Mouse (Mus musculus) testis, postnatal 14 days (tissue): ENCODE measurements around the gene Cacng7.

Experiments
- DNase-seq: peaks from one replicate; pipeline ENCODE4 v3.0.0; 2021; ENCODE audit warnings: low spot score

The Cacng7 gene

DNA sequence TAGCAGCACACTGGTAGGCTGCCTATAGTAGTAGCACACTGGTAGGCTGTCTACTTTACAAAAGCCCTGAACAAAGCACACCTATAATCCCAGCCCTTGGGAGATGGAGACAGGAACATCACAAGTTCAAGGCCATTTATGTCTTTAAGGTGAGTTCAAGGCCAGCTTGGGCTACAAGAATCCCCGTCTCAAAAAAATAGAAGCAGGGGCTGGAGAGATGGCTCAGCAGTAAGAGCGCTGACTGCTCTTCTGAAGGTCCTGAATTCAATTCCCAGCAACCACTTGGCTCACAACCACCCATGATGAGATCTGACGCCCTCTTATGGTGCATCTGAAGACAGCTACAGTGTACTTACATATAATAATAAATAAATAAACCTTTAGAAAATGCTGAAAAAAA, 12.5 kb downstream of the Cacng7 start:
- DNase-seq, result no peak

DNA sequence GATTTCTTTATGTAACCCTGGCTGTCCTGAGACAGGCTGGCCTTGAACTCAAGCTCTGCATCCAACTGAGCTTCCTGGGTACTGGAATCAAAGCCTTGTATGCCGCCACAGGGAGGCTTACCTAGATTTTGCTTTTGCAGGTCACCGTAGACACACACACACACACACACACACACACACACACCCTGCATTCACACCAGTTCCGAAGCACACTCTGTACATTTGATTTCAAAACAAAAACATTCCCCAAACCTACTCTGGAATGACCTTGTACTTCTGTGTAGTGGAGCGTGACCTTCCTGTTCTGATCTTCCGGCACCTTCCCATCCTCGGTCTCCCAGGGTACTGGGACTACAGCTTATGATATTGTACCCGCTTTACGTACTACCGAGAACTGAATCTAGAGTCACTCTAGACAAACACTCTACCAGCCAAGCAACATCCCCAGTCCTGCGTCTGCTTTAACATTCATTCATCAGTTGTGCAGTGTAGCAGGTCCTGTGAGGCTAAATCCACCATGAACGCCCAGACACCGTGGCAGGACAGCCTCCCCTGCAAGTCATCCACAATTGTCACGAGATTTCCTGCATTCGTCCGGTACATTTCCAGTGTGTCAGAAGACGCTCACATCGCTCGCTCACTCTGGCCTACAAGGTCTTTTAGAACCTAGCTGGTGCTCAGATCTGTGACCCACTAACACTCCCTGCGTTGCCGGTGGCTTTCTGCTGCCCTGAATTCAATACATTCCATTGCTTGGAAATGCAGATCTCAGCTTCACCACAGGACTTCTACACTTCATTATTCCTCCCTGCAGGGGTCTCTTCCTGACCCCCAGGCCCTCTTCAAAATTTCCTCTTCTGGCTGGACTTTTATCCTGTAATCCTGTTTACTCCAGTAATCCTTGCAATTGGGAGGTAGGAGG, 14.9 kb downstream of the Cacng7 start:
- DNase-seq, result no peak

DNA sequence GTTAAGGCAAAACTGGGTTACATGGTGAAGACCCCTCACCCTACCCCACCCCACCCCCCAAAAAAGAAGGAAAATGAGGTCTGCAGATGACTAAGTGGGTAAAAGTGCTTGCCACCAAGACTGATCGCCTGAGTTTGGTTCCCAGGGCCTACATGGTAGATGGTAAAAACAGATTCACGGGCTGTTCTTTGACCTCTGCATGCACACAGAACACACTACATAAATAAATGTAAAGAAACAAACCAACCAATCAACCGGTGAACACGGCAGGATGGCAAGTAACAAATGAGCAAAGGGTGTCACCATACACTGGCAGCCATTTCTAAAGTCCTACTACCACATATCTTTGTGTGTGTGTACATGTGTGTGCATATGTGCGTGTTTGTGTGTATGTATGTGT, 15.6 kb downstream of the Cacng7 start:
- no peak for DNase-seq

DNA sequence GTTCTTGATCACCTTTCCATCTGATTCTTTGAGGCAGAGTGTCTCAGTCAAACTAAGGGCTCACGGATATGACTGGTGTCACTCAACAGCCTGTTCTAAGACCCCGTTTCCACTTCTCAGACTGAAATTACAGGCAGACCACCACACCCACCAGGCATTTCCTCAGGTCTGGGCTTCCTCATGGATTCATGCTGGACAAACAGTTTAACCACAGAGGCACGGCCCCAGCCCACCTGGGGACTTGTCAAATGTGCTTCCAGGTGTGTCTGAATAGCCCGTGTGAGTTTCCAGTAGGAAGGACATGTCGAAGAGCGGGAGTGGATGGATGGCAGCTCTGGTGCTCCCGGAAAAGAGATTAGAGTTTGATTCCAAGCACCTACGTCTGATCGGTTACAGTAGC, 17.0 kb downstream of the Cacng7 start:
- DNase-seq, result no peak

DNA sequence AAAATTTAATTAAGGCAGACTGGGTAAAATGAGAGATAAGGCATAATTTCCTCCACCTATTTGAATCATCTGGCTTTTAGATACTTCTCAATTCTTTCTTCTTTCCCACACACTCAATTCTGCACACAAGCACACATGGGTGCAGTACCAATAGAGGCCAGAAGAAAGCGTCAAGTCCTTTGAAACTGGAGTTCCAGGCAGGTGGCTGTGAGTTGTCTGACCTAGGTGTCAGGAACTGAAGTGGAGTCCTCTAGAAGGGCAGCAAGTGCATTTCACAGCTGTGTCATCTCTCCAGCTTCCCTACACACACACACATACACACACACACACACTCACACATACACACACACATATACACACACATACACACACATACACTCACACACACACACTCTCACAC, 18.8 kb downstream of the Cacng7 start:
- no peak for DNase-seq

DNA sequence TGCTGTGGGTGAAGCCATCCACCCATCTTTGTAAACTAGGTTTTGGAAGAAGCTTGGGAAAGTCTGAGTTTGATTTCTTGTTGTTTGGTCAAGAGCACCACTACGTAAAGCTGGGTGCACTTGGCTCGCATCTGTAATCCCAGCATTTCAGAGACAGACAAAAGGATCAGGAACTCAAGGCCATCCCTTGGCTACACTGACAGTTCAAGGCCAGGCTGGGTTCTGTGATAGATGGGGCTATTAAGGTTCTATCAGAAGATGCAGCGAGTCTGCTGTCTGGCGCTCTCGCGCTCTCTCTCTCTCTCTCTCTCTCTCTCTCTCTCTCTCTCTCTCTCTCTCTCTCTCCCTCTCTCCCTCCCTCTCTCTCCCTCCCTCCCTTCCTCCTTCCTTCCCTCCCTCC, 22.1 kb downstream of the Cacng7 start:
- no peak for DNase-seq

DNA sequence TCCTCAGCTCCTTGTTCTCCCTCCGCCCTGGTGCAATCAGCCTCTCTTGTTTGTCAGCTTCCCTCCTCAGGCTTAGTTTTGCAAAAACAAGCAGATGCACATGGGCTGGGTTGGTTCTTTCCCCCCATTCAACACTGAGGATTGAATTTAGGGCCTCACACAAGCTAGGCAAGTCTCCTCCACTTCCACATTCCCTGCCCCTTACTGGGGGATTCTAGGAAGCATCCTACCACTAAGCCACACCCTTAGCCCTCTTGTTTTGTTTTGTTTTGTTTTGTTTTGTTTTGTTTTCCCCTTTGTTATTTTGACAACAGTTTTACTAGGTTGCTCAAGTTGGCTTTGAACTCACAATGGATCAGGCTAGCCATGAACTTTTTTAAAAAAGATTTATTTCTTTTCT, 27.9 kb downstream of the Cacng7 start:
- DNase-seq, result no peak

- no peak for DNase-seq
Observed at GRCm38 (mm10) chr7:3365547-3366279, 33.0 kb downstream of the Cacng7 start.

GRCm38 (mm10) chr7:3366705-3367516, 34.2 kb downstream of the Cacng7 start:
- no peak for DNase-seq

- DNase-seq, result no peak
Observed at GRCm38 (mm10) chr7:3367569-3367968, 34.8 kb downstream of the Cacng7 start.

DNA sequence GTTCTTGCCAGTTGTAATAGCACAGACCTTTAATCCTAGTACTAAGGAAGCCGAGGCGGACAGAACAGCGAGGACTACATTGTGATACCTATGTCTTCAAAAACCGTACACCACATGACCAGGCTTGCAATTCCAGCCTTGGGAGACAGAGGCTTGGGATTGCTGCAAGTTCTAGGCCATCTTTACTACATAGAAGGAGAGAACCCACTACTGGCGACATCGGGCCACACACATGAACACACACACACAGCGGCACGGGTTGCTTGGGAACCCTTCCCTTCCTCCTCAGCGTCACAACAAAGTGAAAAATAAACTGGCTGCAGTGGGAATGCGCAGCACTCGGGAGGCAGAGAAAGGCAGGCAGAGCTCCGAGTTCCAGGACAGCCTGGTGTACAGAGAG, 35.6 kb downstream of the Cacng7 start:
- DNase-seq, result no peak

GRCm38 (mm10) chr7:3369189-3369588, 36.4 kb downstream of the Cacng7 start:
- DNase-seq, result no peak

DNA sequence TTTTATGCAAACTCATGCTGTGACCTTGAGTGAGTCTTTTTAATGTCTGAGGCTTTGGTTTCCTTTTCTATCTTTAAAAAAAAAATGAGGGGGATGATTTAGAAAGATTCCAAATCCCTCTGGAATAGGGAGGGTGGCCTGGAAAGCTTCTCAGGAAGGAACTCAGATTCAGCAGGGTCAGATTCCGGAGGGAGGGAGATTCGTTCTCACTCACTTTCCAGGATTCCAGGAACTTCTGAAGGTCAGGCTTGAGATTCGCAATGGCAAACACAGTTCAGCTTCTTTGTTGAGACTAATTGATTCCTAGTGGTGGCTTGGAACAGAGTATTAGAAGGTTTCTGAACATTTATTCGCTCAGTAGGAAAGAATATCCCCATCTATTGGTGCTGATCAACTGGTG, 37.7 kb downstream of the Cacng7 start:
- DNase-seq, result no peak

DNA sequence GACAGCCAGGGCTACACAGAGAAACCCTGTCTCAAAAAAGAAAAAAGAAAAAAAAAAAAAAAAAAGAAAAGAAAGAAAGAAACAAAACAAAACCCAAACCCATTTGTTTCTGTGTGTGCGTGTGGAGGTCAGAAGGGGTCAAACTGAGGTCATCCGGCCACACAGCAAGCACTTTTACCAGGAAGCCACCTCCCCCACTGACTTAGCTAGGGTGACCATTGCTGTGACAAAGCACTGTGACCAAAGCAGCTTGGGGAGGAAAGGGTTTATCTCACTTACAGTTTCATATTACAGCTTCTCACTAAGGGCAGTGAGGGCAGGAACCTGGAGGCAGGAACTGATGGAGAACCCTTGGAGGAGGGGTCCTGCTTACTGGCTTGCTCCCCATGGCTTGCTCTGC, 39.6 kb downstream of the Cacng7 start:
- no peak for DNase-seq

DNA sequence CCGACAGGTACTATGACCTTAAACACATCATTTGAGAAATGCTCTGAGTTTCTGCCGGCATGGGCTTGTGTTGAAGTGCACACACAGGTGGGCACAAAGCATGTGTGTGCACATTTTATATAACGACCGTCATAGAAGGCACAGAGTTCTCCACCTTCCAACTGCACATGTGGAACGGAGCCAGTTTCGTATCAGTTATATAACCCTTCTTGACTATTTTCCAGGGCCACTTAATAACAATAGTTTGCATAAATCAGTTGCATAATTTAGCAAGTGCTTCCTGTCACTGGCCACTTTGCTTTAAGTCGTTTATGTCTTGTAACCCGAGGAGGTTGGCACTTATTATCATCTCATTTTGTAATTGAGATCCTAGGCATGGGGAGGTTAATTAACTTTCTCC, 41.0 kb downstream of the Cacng7 start:
- no peak for DNase-seq

DNA sequence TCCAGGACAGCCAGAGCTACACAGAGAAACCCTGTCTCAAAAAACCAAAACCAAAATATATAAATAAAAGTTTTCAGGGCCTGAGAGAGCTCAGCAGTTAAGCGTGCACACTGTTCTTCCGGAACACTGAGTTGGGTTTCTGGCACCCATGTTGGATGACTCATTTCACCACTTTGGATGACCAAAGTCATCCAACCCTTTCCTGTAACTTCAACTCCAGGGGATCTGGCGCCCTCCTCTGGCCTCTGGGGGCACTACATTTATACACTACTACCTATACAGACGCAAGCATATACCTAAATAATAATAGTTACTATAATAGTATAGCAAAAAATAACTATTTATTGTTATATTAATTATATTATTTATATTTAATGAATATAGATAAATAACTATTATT, 44.1 kb downstream of the Cacng7 start:
- peak; percentile 49 for DNase-seq

- no peak for DNase-seq
Observed at GRCm38 (mm10) chr7:3382123-3382522, 49.4 kb downstream of the Cacng7 start.

GRCm38 (mm10) chr7:3384807-3385319, 52.1 kb downstream of the Cacng7 start:
- DNase-seq, result no peak

GRCm38 (mm10) chr7:3386036-3386730, 53.4 kb downstream of the Cacng7 start:
- DNase-seq, result no peak

DNA sequence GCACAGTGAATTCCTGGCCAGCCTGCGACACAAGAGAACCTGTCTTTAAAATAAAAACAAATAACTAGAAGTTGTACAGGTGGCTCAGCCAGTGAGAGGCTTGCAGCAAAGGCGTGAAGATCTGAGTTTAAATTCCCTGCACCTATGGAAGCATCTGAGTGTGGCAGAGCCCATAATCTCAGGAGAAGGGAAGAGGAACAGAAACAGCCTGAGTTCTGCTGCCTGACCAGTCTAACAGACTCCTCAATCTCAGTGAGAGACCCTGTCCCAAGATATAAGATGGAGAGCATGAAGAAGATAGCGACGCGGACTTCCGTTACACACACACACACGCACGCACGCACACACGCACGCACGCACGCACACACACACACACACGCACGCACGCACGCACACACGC, 55.0 kb downstream of the Cacng7 start:
- DNase-seq, result no peak

DNA sequence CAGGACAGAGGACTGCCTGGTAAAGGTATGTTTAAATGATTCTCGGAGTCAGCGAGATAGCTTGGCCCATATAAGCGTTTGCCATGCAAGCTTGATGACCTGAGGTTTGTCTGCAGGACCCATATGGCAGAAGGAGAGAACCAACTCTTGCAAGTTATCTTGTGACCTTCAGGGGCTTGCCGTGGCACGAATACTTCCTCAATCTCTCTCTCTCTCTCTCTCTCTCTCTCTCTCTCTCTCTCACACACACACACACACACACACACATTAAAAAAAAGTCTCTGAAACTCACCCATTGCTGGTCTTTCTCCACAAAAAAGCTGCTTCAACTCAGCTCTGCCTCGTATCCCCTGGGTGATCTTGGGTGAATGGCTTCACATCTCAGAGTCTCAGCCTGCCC, 56.1 kb downstream of the Cacng7 start:
- DNase-seq, result no peak
